Mouse (Mus musculus): ENCODE data around the gene Ctla2b.
"Not testable (repeated sequence)": the region's sequence is repeated elsewhere in the genome, so short reads cannot be mapped to it uniquely, and the experiment has no call there.

The Ctla2b gene

DNA sequence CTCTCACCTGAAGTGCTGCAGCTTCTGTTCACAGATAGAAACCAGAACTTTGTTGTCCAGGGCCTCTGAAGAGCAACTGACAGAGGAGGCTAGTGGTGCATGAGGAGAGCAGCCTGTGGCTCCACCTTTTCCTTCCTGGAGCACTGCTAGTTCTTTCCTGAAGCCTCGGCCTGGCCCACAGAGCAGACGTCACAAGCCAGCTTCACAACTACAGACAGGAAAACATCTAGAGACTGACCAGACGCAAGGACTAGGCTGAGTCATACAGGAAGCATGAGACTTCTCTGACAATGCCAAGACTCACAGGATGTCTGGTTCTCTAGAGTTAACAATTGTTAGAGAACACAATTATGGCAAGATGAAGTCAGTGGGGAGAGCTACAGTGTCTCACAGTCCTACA is at the start of gene Ctla2b:
Gene Ctla2b (minus strand): TSS at position 120 of the 400 bp plus-strand sequence.
- DNase-seq (ENCODE audit: low spot score) = no peak

GRCm38 (mm10) chr13:60941884-60942283 is 44.6 kb upstream of the Ctla2b start, which contains the start of gene Tpbpa:
TSS of gene Tpbpa (minus strand) at chr13:60941984.
- not testable (repeated sequence) for DNase-seq (ENCODE audit: low spot score)

DNA sequence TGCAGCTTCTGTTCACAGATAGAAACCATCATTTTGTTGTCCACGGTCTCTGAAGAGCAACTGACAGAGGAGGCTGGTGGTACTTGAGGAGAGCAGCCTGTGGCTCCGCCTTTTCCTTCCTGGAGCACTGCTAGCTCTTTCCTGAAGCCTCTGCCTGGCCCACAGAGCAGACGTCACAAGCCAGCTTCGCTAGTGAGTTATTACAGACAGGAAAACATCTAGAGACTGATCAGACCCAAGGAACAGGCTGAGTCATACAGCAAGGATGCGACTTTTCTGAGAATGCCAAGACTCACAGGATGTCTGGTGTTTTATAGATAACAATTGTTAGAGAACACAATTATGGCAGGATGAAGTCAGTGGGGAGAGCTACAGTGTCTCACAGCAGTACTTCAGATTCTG is 39.3 kb upstream of the Ctla2b start, which contains the start of the genes Gm49391 and Ctla2a:
Gene Gm49391 (minus strand): TSS at position 72 of the 402 bp plus-strand sequence.
Gene Ctla2a (minus strand): TSS at position 126 of the 402 bp plus-strand sequence.
- DNase-seq (ENCODE audit: low spot score) = peak; percentile 1

DNA sequence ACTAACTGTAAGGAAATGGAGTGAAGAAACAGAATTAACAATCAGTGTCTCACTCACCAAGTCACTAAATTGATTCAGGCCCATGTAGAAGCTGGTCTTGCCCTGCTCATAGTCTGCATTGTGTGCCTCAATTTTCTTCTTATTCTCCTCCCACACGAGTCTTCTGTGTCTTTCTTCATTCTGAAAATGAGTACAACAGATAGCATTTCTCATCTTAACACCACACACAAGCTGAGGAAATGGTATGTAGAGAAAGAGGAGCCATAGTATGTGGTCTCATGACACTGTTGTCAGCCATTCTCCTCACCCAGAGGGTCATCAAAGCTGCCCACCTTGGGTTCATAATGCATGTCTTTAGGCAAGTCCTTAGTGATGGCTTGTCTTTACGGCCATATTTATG is 38.2 kb upstream of the Ctla2b start, which contains the start of gene Gm49393:
Gene Gm49393 (minus strand): TSS at position 101 of the 400 bp plus-strand sequence.
- not testable (repeated sequence) for DNase-seq (ENCODE audit: low spot score)

- DNase-seq (ENCODE audit: low spot score) = not testable (repeated sequence)
Measured at GRCm38 (mm10) chr13:60904780-60905179, 7.5 kb upstream of the Ctla2b start, which contains the start of gene Tpbpb. TSS of gene Tpbpb (minus strand) at chr13:60904880.

DNA sequence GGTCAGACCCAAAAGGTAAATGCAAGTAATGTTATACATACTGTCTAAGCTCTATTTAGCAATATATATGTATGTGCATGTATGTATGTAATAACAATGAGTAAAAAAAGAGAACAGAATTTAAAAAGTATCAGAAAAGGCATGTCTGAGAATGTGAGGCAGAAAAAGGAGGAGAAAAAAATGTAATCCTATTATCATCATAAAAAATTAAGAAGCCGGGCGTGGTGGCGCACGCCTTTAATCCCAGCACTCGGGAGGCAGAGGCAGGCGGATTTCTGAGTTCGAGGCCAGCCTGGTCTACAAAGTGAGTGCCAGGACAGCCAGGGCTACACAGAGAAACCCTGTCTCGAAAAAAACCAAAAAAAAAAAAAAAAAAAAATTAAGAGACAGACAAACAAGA is 453 bp downstream of the Ctla2b start, which contains the start of gene Gm49392:
Gene Gm49392 (minus strand): TSS at position 101 of the 400 bp plus-strand sequence.
- DNase-seq (ENCODE audit: low spot score) = not testable (repeated sequence)

- DNase-seq (ENCODE audit: low spot score) = no peak
Measured at GRCm38 (mm10) chr13:60895406-60896160, 1.7 kb downstream of the Ctla2b start.

GRCm38 (mm10) chr13:60892301-60892700 is 4.9 kb downstream of the Ctla2b start:
- DNase-seq (ENCODE audit: low spot score) = no peak

DNA sequence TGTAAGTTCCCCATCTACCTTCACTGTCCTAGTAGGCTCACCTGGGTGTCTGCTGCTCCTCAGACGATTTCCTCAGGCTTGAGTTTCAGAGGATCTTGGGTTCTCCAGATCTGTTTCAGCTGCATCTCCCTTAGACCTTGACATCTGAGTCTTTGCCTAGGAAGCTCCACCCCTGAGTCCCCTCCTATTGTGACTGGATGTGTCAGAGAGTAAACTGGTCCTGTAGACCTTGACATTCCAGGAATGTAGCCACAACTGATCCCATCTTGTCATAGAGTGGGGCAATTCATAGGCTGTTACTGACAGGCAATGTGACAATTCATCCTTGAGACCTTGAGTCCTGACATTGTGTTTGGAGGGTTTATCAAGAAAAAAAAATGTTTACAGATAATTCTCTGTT is 33.0 kb downstream of the Ctla2b start, which contains the start of gene 4930486L24Rik:
Gene 4930486L24Rik (minus strand): TSS at position 195 of the 400 bp plus-strand sequence.
- no peak for DNase-seq (ENCODE audit: low spot score)

- DNase-seq (ENCODE audit: low spot score) = no peak
Measured at GRCm38 (mm10) chr13:60848241-60849120, 48.8 kb downstream of the Ctla2b start.
